Mouse (Mus musculus) olfactory bulb, adult 2 months (tissue): Measurements from ENCODE around the gene Gpr55.

Experiments used
- CTCF ChIP-seq: fragments of 200-500 bp; IDR thresholded peaks from 2 replicates; pipeline ENCODE4 v1.5.1; 2012; ENCODE audit warnings: low read depth, mild to moderate bottlenecking, low read length, moderate library complexity; ENCODE audit not compliant: insufficient read depth
- POLR2A ChIP-seq: fragments of 200-500 bp; IDR thresholded peaks from 2 replicates; pipeline ENCODE4 v1.6.1; 2012; ENCODE audit warnings: mild to moderate bottlenecking, low read depth, low read length, moderate library complexity; ENCODE audit not compliant: insufficient read depth

- no peak for TF ChIP-seq CTCF
- TF ChIP-seq POLR2A, result no peak
Observed at GRCm38 (mm10) chr1:85955150-85955549, 5.7 kb downstream of the Gpr55 start.
